Mouse (Mus musculus): Measurements from ENCODE around the gene Tssk6. TPM values are rescaled to one million over a fixed set of nuclear protein-coding genes. Genes with fewer than 3 reads are reported as not detected.
A peak's percentile ranks its signal among the peaks of the same experiment; 100 is the strongest.
"Not testable (repeated sequence)": the region's sequence is repeated elsewhere in the genome, so short reads cannot be mapped to it uniquely, and the experiment has no call there.

Gene Tssk6
- polyA plus RNA-seq, 1 experiment from 2014 or later: 3.8 TPM

DNA sequence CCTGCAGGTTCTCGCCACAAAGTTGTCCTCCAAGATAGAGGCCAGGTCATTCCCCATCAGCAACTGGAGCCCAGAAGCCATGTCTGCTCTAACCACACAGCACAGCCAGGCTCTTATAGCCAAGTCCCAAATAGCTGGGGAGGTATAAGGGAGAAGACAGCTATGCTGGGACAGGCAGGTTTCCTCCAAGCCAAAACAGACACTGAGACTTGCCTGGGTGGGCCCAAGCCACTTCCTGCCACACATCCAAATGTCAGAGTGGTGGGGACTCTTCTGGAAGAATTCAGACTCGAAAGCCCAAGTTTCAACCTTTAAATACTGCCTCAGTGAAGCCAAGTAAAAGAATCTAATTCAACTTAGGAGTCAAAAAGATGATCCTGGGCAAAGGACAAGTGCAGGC lies 38.4 kb downstream of the Tssk6 start:
- H3K4me2 ChIP-seq: no peak overlapping the region
- peaks cover 18% of the 10 kb centered on the region for H3K4me1 ChIP-seq (ENCODE audit: insufficient read depth)
- H3K36me3 ChIP-seq (ENCODE audit: insufficient read depth): peaks cover 10% of the 10 kb centered on the region; the same call in 1 of the 2 replicates
- H3K27me3 ChIP-seq (ENCODE audit: insufficient read depth, low read length): no peaks in the 10 kb centered on the region
- 80% methylated on average over 2 of the region's 2 CpGs for WGBS
- no peak overlapping the region for H3K4me3 ChIP-seq (ENCODE audit: low read depth, low read length)
- H3K9ac ChIP-seq: no peak overlapping the region
- peak overlapping the region; percentile 15; the same call in 1 of the 2 replicates for H3K27ac ChIP-seq (ENCODE audit: low read depth)
- no peak for TF ChIP-seq CTCF (IDR thresholded peaks at IDR 0.05; ENCODE audit: low read depth)
- ATAC-seq (ENCODE audit: insufficient read depth) (no peak), DNase-seq (no peak)
- no peaks in the 10 kb centered on the region for H3K9me3 ChIP-seq (ENCODE audit: low read depth, low read length)

DNA sequence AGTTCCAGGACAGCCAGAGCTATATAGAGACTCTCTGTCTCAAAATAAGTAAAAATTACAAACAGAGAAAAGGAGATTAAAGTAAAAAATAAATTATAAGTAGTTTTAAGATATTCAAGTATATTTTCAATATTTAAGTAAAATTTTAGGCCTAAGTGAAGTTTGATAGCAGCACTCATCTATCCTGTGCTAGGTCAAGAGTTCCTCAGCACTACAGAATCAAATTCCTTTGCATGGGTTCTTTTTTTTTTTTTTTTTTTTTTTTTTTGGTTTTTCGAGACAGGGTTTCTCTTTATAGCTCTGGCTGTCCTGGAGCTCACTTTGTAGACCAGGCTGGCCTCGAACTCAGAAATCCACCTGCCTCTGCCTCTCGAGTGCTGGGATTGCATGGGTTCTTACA lies 40.5 kb downstream of the Tssk6 start:
- not testable (repeated sequence) for H3K4me2 ChIP-seq; H3K9me3 ChIP-seq (ENCODE audit: low read depth, low read length); H3K4me1 ChIP-seq (ENCODE audit: insufficient read depth); DNase-seq; H3K27ac ChIP-seq (ENCODE audit: low read depth); H3K9ac ChIP-seq; H3K4me3 ChIP-seq (ENCODE audit: low read depth, low read length); ATAC-seq (ENCODE audit: insufficient read depth); H3K27me3 ChIP-seq (ENCODE audit: insufficient read depth, low read length)
- H3K36me3 ChIP-seq (ENCODE audit: insufficient read depth): peaks cover 15% of the 10 kb centered on the region; the same call in 1 of the 2 replicates
- WGBS: 79% methylated on average over 2 of the region's 3 CpGs

DNA sequence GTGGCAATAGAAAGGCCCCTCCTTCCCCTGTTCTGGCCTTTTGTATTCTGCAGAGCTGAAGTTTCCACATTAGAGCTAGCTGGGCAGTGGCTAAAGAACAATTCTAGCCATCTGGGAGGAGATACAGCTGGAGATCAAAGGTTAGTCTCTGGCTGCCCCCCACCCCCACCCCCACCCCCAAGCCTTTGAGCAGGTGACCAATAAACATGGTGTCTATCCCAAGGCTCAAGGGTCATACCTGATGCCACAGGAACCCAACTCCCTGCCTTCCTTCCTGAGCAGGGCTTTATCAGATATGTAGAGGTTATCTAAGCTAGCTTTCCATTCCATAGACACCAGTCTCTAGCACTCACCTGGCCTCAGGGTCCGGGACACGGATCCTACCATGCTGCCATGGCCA lies 48.3 kb downstream of the Tssk6 start:
- Histone ChIP-seq H3K4me2 (no peak overlapping the region), H3K9ac (no peak overlapping the region)
- 96% methylated on average over 2 of the region's 2 CpGs for WGBS

More for the DNA sequence above, 48.3 kb downstream of the Tssk6 start:
- H3K9me3 ChIP-seq (ENCODE audit: low read depth, low read length): no peaks in the 10 kb centered on the region
- no peaks in the 10 kb centered on the region for H3K4me1 ChIP-seq (ENCODE audit: insufficient read depth)
- peaks cover 33% of the 10 kb centered on the region; the same call in 1 of the 2 replicates for H3K36me3 ChIP-seq (ENCODE audit: insufficient read depth)
- ATAC-seq (ENCODE audit: insufficient read depth) (no peak), DNase-seq (no peak)
- H3K4me3 ChIP-seq (ENCODE audit: low read depth, low read length): no peak overlapping the region
- no peak for TF ChIP-seq CTCF (IDR thresholded peaks at IDR 0.05; ENCODE audit: low read depth)
- no peak overlapping the region for H3K27ac ChIP-seq (ENCODE audit: low read depth)
- no peaks in the 10 kb centered on the region for H3K27me3 ChIP-seq (ENCODE audit: insufficient read depth, low read length)

Other genes starting within 250 kb of the Tssk6 start
- gene Zfp964, start 247.7 kb upstream of the Tssk6 start, polyA plus RNA-seq (2014; fragmentation: Nextera tagmentation; extraction: Ambion mirVana): 1.4 and 1.8 TPM in 2 replicates
- 30.2 and 31.3 TPM in 2 replicates for gene Zfp869, start 191.5 kb upstream of the Tssk6 start, polyA plus RNA-seq (2014; fragmentation: Nextera tagmentation; extraction: Ambion mirVana)
- gene Zfp963, start 152.2 kb upstream of the Tssk6 start, polyA plus RNA-seq (2014; fragmentation: Nextera tagmentation; extraction: Ambion mirVana): 5.6 and 5.8 TPM in 2 replicates
- gene Gm20422, start 127.3 kb upstream of the Tssk6 start, polyA plus RNA-seq (2014; fragmentation: Nextera tagmentation; extraction: Ambion mirVana): 0.22 and 0.30 TPM in 2 replicates
- 46.6 and 57.4 TPM in 2 replicates for gene Atp13a1, start 111.0 kb upstream of the Tssk6 start, polyA plus RNA-seq (2014; fragmentation: Nextera tagmentation; extraction: Ambion mirVana)
- gene Zfp866, start 111.0 kb upstream of the Tssk6 start, polyA plus RNA-seq (2014; fragmentation: Nextera tagmentation; extraction: Ambion mirVana): 30.5 and 31.7 TPM in 2 replicates
- gene Gmip, start 93.5 kb upstream of the Tssk6 start, polyA plus RNA-seq (2014; fragmentation: Nextera tagmentation; extraction: Ambion mirVana): 6.7 and 8.8 TPM in 2 replicates
- 0.74 and 1.0 TPM in 2 replicates for gene Lpar2, start 79.8 kb upstream of the Tssk6 start, polyA plus RNA-seq (2014; fragmentation: Nextera tagmentation; extraction: Ambion mirVana)
- 7.1 and 9.4 TPM in 2 replicates for gene Pbx4, start 69.7 kb upstream of the Tssk6 start, polyA plus RNA-seq (2014; fragmentation: Nextera tagmentation; extraction: Ambion mirVana)
- 0.25 and 0.31 TPM in 2 replicates for gene Cilp2, start 14.5 kb upstream of the Tssk6 start, polyA plus RNA-seq (2014; fragmentation: Nextera tagmentation; extraction: Ambion mirVana)
- 163 and 171 TPM in 2 replicates for gene Ndufa13, start 374 bp downstream of the Tssk6 start, polyA plus RNA-seq (2014; fragmentation: Nextera tagmentation; extraction: Ambion mirVana)
- gene Yjefn3, start 528 bp downstream of the Tssk6 start, polyA plus RNA-seq (2014; fragmentation: Nextera tagmentation; extraction: Ambion mirVana): 3.6 and 4.3 TPM in 2 replicates
- gene Gatad2a, start 94.2 kb downstream of the Tssk6 start, polyA plus RNA-seq (2014; fragmentation: Nextera tagmentation; extraction: Ambion mirVana): 81.5 and 92.4 TPM in 2 replicates
- 49.6 and 50.7 TPM in 2 replicates for gene Mau2, start 140.6 kb downstream of the Tssk6 start, polyA plus RNA-seq (2014; fragmentation: Nextera tagmentation; extraction: Ambion mirVana)
- 33.6 and 39.3 TPM in 2 replicates for gene Sugp1, start 140.6 kb downstream of the Tssk6 start, polyA plus RNA-seq (2014; fragmentation: Nextera tagmentation; extraction: Ambion mirVana)
- 0.39 and 1.1 TPM in 2 replicates for gene Tm6sf2, start 170.7 kb downstream of the Tssk6 start, polyA plus RNA-seq (2014; fragmentation: Nextera tagmentation; extraction: Ambion mirVana)
- gene Hapln4, start 181.3 kb downstream of the Tssk6 start, polyA plus RNA-seq (2014; fragmentation: Nextera tagmentation; extraction: Ambion mirVana): 0.05 TPM in 1 of 2 replicates, not detected in the other
- 0.05 and 0.07 TPM in 2 replicates for gene Ncan, start 218.7 kb downstream of the Tssk6 start, polyA plus RNA-seq (2014; fragmentation: Nextera tagmentation; extraction: Ambion mirVana)
- 23.1 and 25.2 TPM in 2 replicates for gene Nr2c2ap, start 229.1 kb downstream of the Tssk6 start, polyA plus RNA-seq (2014; fragmentation: Nextera tagmentation; extraction: Ambion mirVana)
- 17.3 TPM in 2 replicates for gene Rfxank, start 237.0 kb downstream of the Tssk6 start, polyA plus RNA-seq (2014; fragmentation: Nextera tagmentation; extraction: Ambion mirVana)
- 42.5 and 45.7 TPM in 2 replicates for gene Borcs8, start 237.3 kb downstream of the Tssk6 start, polyA plus RNA-seq (2014; fragmentation: Nextera tagmentation; extraction: Ambion mirVana)
- gene Mef2b, start 237.5 kb downstream of the Tssk6 start, polyA plus RNA-seq (2014; fragmentation: Nextera tagmentation; extraction: Ambion mirVana): 0.26 and 0.28 TPM in 2 replicates

Measured in lung, embryonic 14.5 days (tissue).